In genomic region chr2:118257094-118257493, GRCm38 (mm10) we compare ENCODE assay signal across 9 mouse cellular contexts. TPM values are rescaled to one million over a fixed set of nuclear protein-coding genes. Genes with fewer than 3 reads are reported as not detected.
A peak's percentile ranks its signal among the peaks of the same experiment; 100 is the strongest.
DNase-seq lines count a peak whose midpoint lies in the region; ATAC-seq lines count a peak whose summit lies in the region.
"Had no signal": no experiment of that assay in that cellular context is flagged by ENCODE, and none has a peak within 500 bp of the region (broad histone marks: within the 10 kb centered on the region; RNA-seq: fewer than 3 reads in every experiment).

No protein-coding gene starts in this region.

- 0 out of 2 replicates have a peak, but pooled peaks cover 5% of the 10 kb centered on the region for H3K27me3 ChIP-seq in lung, embryonic 15.5 days
- H3K27me3 ChIP-seq in embryonic facial prominence, embryonic 15.5 days: no peaks in the 10 kb centered on the region
- H3K27me3 ChIP-seq in limb, embryonic 11.5 days (ENCODE audit: control insufficient read depth, insufficient read depth, low read length): no peaks in the 10 kb centered on the region
- H3K27me3 ChIP-seq in neural tube, embryonic 15.5 days (replicated peaks): 0 out of 2 replicates have a peak, but pooled peaks cover 2% of the 10 kb centered on the region

- peak overlapping the region; percentile 78 for H3K4me2 ChIP-seq in lung, embryonic 15.5 days
- peak overlapping the region; percentile 72 for H3K4me2 ChIP-seq in embryonic facial prominence, embryonic 15.5 days (replicated peaks)
- no peak overlapping the region; the same call in 1 of the 2 replicates for H3K4me2 ChIP-seq in limb, embryonic 11.5 days (ENCODE audit: low read depth, severe bottlenecking)
- peak overlapping the region; percentile 73 for H3K4me2 ChIP-seq in neural tube, embryonic 15.5 days

- no peaks in the 10 kb centered on the region for H3K9me3 ChIP-seq in lung, embryonic 15.5 days
- H3K9me3 ChIP-seq in embryonic facial prominence, embryonic 15.5 days (replicated peaks): no peaks in the 10 kb centered on the region
- no peaks in the 10 kb centered on the region for H3K9me3 ChIP-seq in limb, embryonic 11.5 days (ENCODE audit: control insufficient read depth, low read length)
- H3K9me3 ChIP-seq in neural tube, embryonic 15.5 days (replicated peaks): no peaks in the 10 kb centered on the region

- H3K4me3 ChIP-seq in lung, embryonic 15.5 days: peak overlapping the region; percentile 52
- H3K4me3 ChIP-seq in embryonic facial prominence, embryonic 15.5 days (replicated peaks): peak overlapping the region; percentile 46
- peak overlapping the region; percentile 37; the same call in 1 of the 2 replicates for H3K4me3 ChIP-seq in limb, embryonic 11.5 days (ENCODE audit: low read depth, low read length)
- peak overlapping the region; percentile 50 for H3K4me3 ChIP-seq in neural tube, embryonic 15.5 days (replicated peaks)

- DNase-seq in lung, postnatal 14 days: no peak
- no peak for DNase-seq in limb, embryonic 11.5 days (ENCODE audit: low spot score)
- DNase-seq in left cerebral cortex, adult 8-10 months (ENCODE audit: low spot score in 2 of 2): no peak
- no peak for DNase-seq in cerebellum, adult 8-10 months
- no peak for DNase-seq in ovary, adult 18-20 months (ENCODE audit: low spot score)

- H3K36me3 ChIP-seq in lung, embryonic 15.5 days: no peaks in the 10 kb centered on the region
- no peaks in the 10 kb centered on the region for H3K36me3 ChIP-seq in embryonic facial prominence, embryonic 15.5 days
- H3K36me3 ChIP-seq in limb, embryonic 11.5 days (ENCODE audit: control insufficient read depth, insufficient read depth, low read length): no peaks in the 10 kb centered on the region
- H3K36me3 ChIP-seq in neural tube, embryonic 15.5 days: no peaks in the 10 kb centered on the region

- WGBS in lung, embryonic 15.5 days: 63% methylated on average over 8 of the region's 8 CpGs
- 74% methylated on average over 8 of the region's 8 CpGs for WGBS in embryonic facial prominence, embryonic 15.5 days
- 74% methylated on average over 8 of the region's 8 CpGs for WGBS in limb, embryonic 11.5 days
- WGBS in neural tube, embryonic 15.5 days: 77% methylated on average over 8 of the region's 8 CpGs

- no peak overlapping the region for H3K27ac ChIP-seq in lung, embryonic 15.5 days
- H3K27ac ChIP-seq in embryonic facial prominence, embryonic 15.5 days (replicated peaks): no peak overlapping the region
- H3K27ac ChIP-seq in limb, embryonic 11.5 days (replicated peaks; ENCODE audit: low read depth, low read length): no peak overlapping the region
- H3K27ac ChIP-seq in neural tube, embryonic 15.5 days (replicated peaks): no peak overlapping the region

- no peak for ATAC-seq in lung, embryonic 15.5 days (ENCODE audit: borderline replicate concordance, extremely low read depth, low FRiP score, low TSS enrichment)
- ATAC-seq in embryonic facial prominence, embryonic 15.5 days (ENCODE audit: insufficient number of reproducible peaks, low FRiP score, low TSS enrichment, low read depth): no peak
- peak; percentile 8; the same call in 1 of the 2 replicates for ATAC-seq in limb, embryonic 11.5 days (ENCODE audit: insufficient number of reproducible peaks, low FRiP score, low TSS enrichment, low read depth)
- no peak for ATAC-seq in neural tube, embryonic 15.5 days (ENCODE audit: low FRiP score)

- H3K4me1 ChIP-seq in lung, embryonic 15.5 days: no peaks in the 10 kb centered on the region; the same call in 1 of the 2 replicates
- peaks cover 5% of the 10 kb centered on the region; the same call in 1 of the 2 replicates for H3K4me1 ChIP-seq in embryonic facial prominence, embryonic 15.5 days
- peaks cover 3% of the 10 kb centered on the region; the same call in 1 of the 2 replicates for H3K4me1 ChIP-seq in limb, embryonic 11.5 days (ENCODE audit: control insufficient read depth, insufficient read depth, low read length)
- H3K4me1 ChIP-seq in neural tube, embryonic 15.5 days: peaks cover 6% of the 10 kb centered on the region

- H3K9ac ChIP-seq in lung, embryonic 15.5 days: no peak overlapping the region
- H3K9ac ChIP-seq in embryonic facial prominence, embryonic 15.5 days: no peak overlapping the region
- H3K9ac ChIP-seq in limb, embryonic 11.5 days (ENCODE audit: low read length): no peak overlapping the region
- H3K9ac ChIP-seq in neural tube, embryonic 15.5 days (replicated peaks): no peak overlapping the region

RNA-seq across cellular contexts. Expression of gene Fsip1, which starts 0.3 kb away (rescaled TPM):
- polyA plus RNA-seq in lung, embryonic 15.5 days (2015; fragmentation: Nextera tagmentation; extraction: Ambion mirVana): 0.89 and 1.3 TPM in 2 replicates
- polyA plus RNA-seq in embryonic facial prominence, embryonic 15.5 days (2015; fragmentation: Nextera tagmentation; extraction: Ambion mirVana): 1.2 and 2.6 TPM in 2 replicates
- 1.0 and 1.2 TPM in 2 replicates for polyA plus RNA-seq in limb, embryonic 11.5 days (2014; fragmentation: Nextera tagmentation; extraction: Ambion mirVana)
- 2.1 and 2.3 TPM in 2 replicates for polyA plus RNA-seq in neural tube, embryonic 15.5 days (2015; fragmentation: Nextera tagmentation; extraction: Ambion mirVana)
- 1 to 10 TPM in 2 of 4 experiments, under 1 TPM in 2; 0.41 to 1.3 (median 0.80) TPM for total RNA-seq in left cerebral cortex, adult 8-10 months (2022)
- polyA plus RNA-seq: large intestine, adult 2 months had no signal
